Mouse (Mus musculus): ENCODE results near the gene Nxpe5. TPM values are rescaled to one million over a fixed set of nuclear protein-coding genes. Genes with fewer than 3 reads are reported as not detected.

Gene Nxpe5
- polyA plus RNA-seq, 1 experiment: not detected

DNA sequence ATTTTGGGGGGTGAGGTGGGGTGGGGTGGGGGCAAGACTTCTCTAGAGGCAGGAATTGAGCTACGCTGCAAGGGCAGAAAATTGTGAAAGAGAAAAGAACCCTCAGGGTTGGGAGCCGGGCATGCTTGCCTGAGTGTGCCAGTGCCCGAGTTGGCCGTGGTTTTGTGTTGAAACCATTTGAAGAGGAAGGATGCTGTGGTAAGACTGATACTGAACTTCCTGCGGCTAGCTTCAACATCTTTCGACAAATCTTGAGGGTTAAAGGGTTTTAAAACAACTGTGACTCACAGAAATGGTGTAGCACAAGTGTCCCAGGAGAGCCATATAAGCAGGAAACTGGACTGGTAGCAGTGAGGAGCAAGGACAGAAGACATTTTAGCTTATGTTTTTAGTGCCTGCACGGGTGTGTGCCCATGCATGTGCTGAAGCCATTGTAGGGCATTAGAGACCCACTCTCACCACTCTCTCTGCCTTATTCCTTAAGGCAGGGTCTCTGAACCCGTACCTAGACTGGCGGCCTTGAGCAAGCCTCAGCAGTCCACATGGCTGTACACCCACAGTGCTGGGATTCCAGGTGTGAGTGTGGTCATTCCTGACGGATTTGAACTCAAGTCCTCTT lies 31.4 kb downstream of the Nxpe5 start:
- Histone ChIP-seq H3K4me3 (no peak overlapping the region), H3K4me2 (ENCODE audit: low read depth) (no peak overlapping the region), H3K79me2 (ENCODE audit: control insufficient read depth, insufficient read depth) (no peaks in the 10 kb centered on the region), H3K27me3 (ENCODE audit: control insufficient read depth, insufficient read depth, insufficient read length) (no peaks in the 10 kb centered on the region), H3ac (ENCODE audit: control insufficient read depth, insufficient read length) (no peak overlapping the region), H3K36me3 (ENCODE audit: control insufficient read depth, insufficient read depth) (no peaks in the 10 kb centered on the region)
- TF ChIP-seq USF1 (IDR thresholded peaks at IDR 0.05; ENCODE audit: low read depth) (no peak), POLR2AphosphoS2 (IDR thresholded peaks at IDR 0.05; ENCODE audit: insufficient read length, low read depth) (no peak), CEBPB (IDR thresholded peaks at IDR 0.05; ENCODE audit: insufficient read depth, poor library complexity, severe bottlenecking) (no peak), REST (IDR thresholded peaks at IDR 0.05; ENCODE audit: insufficient read depth, insufficient read length) (no peak), MYOD1 (IDR thresholded peaks at IDR 0.05; ENCODE audit: control insufficient read depth in 1 of 3, insufficient read length in 2 of 3, low read depth in 2 of 3) (no peak), E2F4 (IDR thresholded peaks at IDR 0.05; ENCODE audit: insufficient read depth) (no peak), TCF3 (IDR thresholded peaks at IDR 0.05; ENCODE audit: insufficient read length, low read depth) (no peak), POLR2A (IDR thresholded peaks at IDR 0.05; ENCODE audit: insufficient read length, low read depth) (no peak), SRF (IDR thresholded peaks at IDR 0.05; ENCODE audit: control insufficient read depth, insufficient read length, low read depth) (no peak)

GRCm38 (mm10) chr5:138257585-138257978 lies 31.9 kb downstream of the Nxpe5 start:
- no peaks in the 10 kb centered on the region for H3K36me3 ChIP-seq (ENCODE audit: control insufficient read depth, insufficient read depth)
- H3K4me3 ChIP-seq: no peak overlapping the region
- H3K4me2 ChIP-seq (ENCODE audit: low read depth): no peak overlapping the region
- TF ChIP-seq USF1 (IDR thresholded peaks at IDR 0.05; ENCODE audit: low read depth) (no peak), TCF12 (IDR thresholded peaks at IDR 0.05; ENCODE audit: insufficient read depth, poor library complexity, severe bottlenecking) (no peak), POLR2AphosphoS2 (IDR thresholded peaks at IDR 0.05; ENCODE audit: insufficient read length, low read depth) (no peak), CEBPB (IDR thresholded peaks at IDR 0.05; ENCODE audit: insufficient read depth, poor library complexity, severe bottlenecking) (no peak), POLR2A (IDR thresholded peaks at IDR 0.05; ENCODE audit: insufficient read length, low read depth) (no peak), MAX (IDR thresholded peaks at IDR 0.05; ENCODE audit: low read depth) (no peak), SRF (IDR thresholded peaks at IDR 0.05; ENCODE audit: control insufficient read depth, insufficient read length, low read depth) (no peak), TCF3 (IDR thresholded peaks at IDR 0.05; ENCODE audit: insufficient read length, low read depth) (no peak), MYOG (IDR thresholded peaks at IDR 0.05; ENCODE audit: control insufficient read depth in 1 of 3, insufficient read depth in 1 of 3, insufficient read length in 2 of 3, low read depth in 2 of 3) (no peak), E2F4 (IDR thresholded peaks at IDR 0.05; ENCODE audit: insufficient read depth) (no peak), MYOD1 (IDR thresholded peaks at IDR 0.05; ENCODE audit: control insufficient read depth in 1 of 3, insufficient read length in 2 of 3, low read depth in 2 of 3) (no peak)
- no peaks in the 10 kb centered on the region for H3K27me3 ChIP-seq (ENCODE audit: control insufficient read depth, insufficient read depth, insufficient read length)
- no peaks in the 10 kb centered on the region for H3K79me2 ChIP-seq (ENCODE audit: control insufficient read depth, insufficient read depth)
- H3ac ChIP-seq (ENCODE audit: control insufficient read depth, insufficient read length): no peak overlapping the region

DNA sequence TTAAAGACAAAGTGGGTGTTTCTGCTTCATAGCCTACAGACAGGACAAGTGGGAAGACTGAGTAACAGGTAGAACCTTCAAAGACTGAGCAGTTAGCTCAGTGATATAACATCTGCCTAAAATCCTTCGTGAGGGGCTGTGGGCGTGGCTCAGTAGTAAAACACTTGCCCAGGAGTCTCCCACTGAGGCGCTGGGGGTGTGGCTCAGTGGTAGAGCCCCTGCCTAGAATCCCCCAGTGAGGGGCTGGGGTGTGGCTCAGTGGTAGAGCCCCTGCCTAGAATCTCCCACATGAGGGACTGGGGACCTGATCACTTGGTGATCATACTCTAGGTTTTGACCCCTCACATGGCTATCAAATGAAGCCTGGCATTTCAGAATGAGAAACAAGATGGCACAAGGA lies 32.4 kb downstream of the Nxpe5 start:
- H3K36me3 ChIP-seq (ENCODE audit: control insufficient read depth, insufficient read depth): no peaks in the 10 kb centered on the region
- H3K4me3 ChIP-seq: no peak overlapping the region
- H3ac ChIP-seq (ENCODE audit: control insufficient read depth, insufficient read length): no peak overlapping the region
- TF ChIP-seq MYOD1 (IDR thresholded peaks at IDR 0.05; ENCODE audit: control insufficient read depth in 1 of 3, insufficient read length in 2 of 3, low read depth in 2 of 3): no peak
- no peak for TF ChIP-seq POLR2AphosphoS2 (IDR thresholded peaks at IDR 0.05; ENCODE audit: insufficient read length, low read depth)
- no peak for TF ChIP-seq CEBPB (IDR thresholded peaks at IDR 0.05; ENCODE audit: insufficient read depth, poor library complexity, severe bottlenecking)
- no peak for TF ChIP-seq SRF (IDR thresholded peaks at IDR 0.05; ENCODE audit: control insufficient read depth, insufficient read length, low read depth)
- TF ChIP-seq MAX (IDR thresholded peaks at IDR 0.05; ENCODE audit: low read depth): no peak
- TF ChIP-seq MYOG (IDR thresholded peaks at IDR 0.05; ENCODE audit: control insufficient read depth in 1 of 3, insufficient read depth in 1 of 3, insufficient read length in 2 of 3, low read depth in 2 of 3): no peak
- TF ChIP-seq USF1 (IDR thresholded peaks at IDR 0.05; ENCODE audit: low read depth): no peak
- no peaks in the 10 kb centered on the region for H3K27me3 ChIP-seq (ENCODE audit: control insufficient read depth, insufficient read depth, insufficient read length)
- no peak overlapping the region for H3K4me2 ChIP-seq (ENCODE audit: low read depth)
- H3K79me2 ChIP-seq (ENCODE audit: control insufficient read depth, insufficient read depth): no peaks in the 10 kb centered on the region

DNA sequence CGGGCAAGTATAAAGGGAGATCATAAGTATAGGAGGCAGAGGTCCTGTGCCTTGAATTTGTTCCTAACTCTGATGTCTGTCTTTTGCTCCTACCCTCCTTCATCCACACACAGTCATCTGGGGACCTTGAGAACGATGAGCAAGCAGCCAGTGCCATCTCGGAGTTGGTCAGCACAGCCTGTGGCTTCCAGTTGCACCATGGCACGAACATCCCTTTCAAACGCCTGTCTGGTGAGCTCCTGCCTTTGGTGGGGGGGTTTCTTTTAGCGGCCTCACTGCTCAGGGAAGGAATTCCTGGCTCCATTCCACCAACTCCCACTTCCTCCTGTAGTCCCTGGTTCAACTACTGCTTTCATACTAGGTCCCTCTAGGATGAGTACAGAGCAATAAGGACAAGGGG lies 32.8 kb downstream of the Nxpe5 start:
- no peak overlapping the region for H3K4me3 ChIP-seq
- no peaks in the 10 kb centered on the region for H3K79me2 ChIP-seq (ENCODE audit: control insufficient read depth, insufficient read depth)
- no peaks in the 10 kb centered on the region for H3K36me3 ChIP-seq (ENCODE audit: control insufficient read depth, insufficient read depth)
- no peaks in the 10 kb centered on the region for H3K27me3 ChIP-seq (ENCODE audit: control insufficient read depth, insufficient read depth, insufficient read length)
- no peak overlapping the region for H3ac ChIP-seq (ENCODE audit: control insufficient read depth, insufficient read length)
- TF ChIP-seq TCF12 (IDR thresholded peaks at IDR 0.05; ENCODE audit: insufficient read depth, poor library complexity, severe bottlenecking): no peak
- no peak for TF ChIP-seq MYOD1 (IDR thresholded peaks at IDR 0.05; ENCODE audit: control insufficient read depth in 1 of 3, insufficient read length in 2 of 3, low read depth in 2 of 3)
- TF ChIP-seq CEBPB (IDR thresholded peaks at IDR 0.05; ENCODE audit: insufficient read depth, poor library complexity, severe bottlenecking): no peak
- TF ChIP-seq POLR2AphosphoS2 (IDR thresholded peaks at IDR 0.05; ENCODE audit: insufficient read length, low read depth): no peak
- TF ChIP-seq USF1 (IDR thresholded peaks at IDR 0.05; ENCODE audit: low read depth): no peak
- no peak for TF ChIP-seq TCF3 (IDR thresholded peaks at IDR 0.05; ENCODE audit: insufficient read length, low read depth)
- no peak for TF ChIP-seq REST (IDR thresholded peaks at IDR 0.05; ENCODE audit: insufficient read depth, insufficient read length)
- TF ChIP-seq MYOG (IDR thresholded peaks at IDR 0.05; ENCODE audit: control insufficient read depth in 1 of 3, insufficient read depth in 1 of 3, insufficient read length in 2 of 3, low read depth in 2 of 3): no peak
- TF ChIP-seq MAX (IDR thresholded peaks at IDR 0.05; ENCODE audit: low read depth): no peak
- no peak for TF ChIP-seq E2F4 (IDR thresholded peaks at IDR 0.05; ENCODE audit: insufficient read depth)
- no peak overlapping the region for H3K4me2 ChIP-seq (ENCODE audit: low read depth)

DNA sequence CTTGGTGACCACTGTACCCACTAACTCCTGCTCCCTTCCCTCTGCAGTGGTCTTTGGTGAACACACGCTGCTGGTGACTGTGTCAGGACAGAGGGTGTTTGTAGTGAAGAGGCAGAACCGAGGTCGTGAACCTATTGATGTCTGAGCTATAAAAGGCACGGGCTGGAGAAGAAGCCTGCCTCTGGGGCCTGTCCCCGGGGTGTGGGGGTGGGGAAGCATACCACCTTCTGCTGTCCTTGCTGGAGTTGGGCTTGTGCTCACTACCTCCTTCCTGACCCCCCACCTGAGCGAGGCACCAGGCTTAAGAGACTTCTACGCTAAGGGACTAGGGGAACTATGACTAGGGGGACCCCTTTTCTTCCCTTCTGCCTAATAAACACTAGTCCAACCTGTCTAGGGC lies 33.3 kb downstream of the Nxpe5 start:
- peaks cover 1% of the 10 kb centered on the region for H3K79me2 ChIP-seq (ENCODE audit: control insufficient read depth, insufficient read depth)
- no peak overlapping the region for H3ac ChIP-seq (ENCODE audit: control insufficient read depth, insufficient read length)
- no peaks in the 10 kb centered on the region for H3K36me3 ChIP-seq (ENCODE audit: control insufficient read depth, insufficient read depth)
- TF ChIP-seq POLR2A (IDR thresholded peaks at IDR 0.05; ENCODE audit: insufficient read length, low read depth) (no peak), TCF12 (IDR thresholded peaks at IDR 0.05; ENCODE audit: insufficient read depth, poor library complexity, severe bottlenecking) (no peak), USF1 (IDR thresholded peaks at IDR 0.05; ENCODE audit: low read depth) (no peak), MYOG (IDR thresholded peaks at IDR 0.05; ENCODE audit: control insufficient read depth in 1 of 3, insufficient read depth in 1 of 3, insufficient read length in 2 of 3, low read depth in 2 of 3) (no peak), MAX (IDR thresholded peaks at IDR 0.05; ENCODE audit: low read depth) (no peak), CEBPB (IDR thresholded peaks at IDR 0.05; ENCODE audit: insufficient read depth, poor library complexity, severe bottlenecking) (no peak), SRF (IDR thresholded peaks at IDR 0.05; ENCODE audit: control insufficient read depth, insufficient read length, low read depth) (no peak), TCF3 (IDR thresholded peaks at IDR 0.05; ENCODE audit: insufficient read length, low read depth) (no peak), MYOD1 (IDR thresholded peaks at IDR 0.05; ENCODE audit: control insufficient read depth in 1 of 3, insufficient read length in 2 of 3, low read depth in 2 of 3) (no peak), POLR2AphosphoS2 (IDR thresholded peaks at IDR 0.05; ENCODE audit: insufficient read length, low read depth) (no peak), REST (IDR thresholded peaks at IDR 0.05; ENCODE audit: insufficient read depth, insufficient read length) (no peak), E2F4 (IDR thresholded peaks at IDR 0.05; ENCODE audit: insufficient read depth) (no peak)
- H3K4me2 ChIP-seq (ENCODE audit: low read depth): no peak overlapping the region
- no peaks in the 10 kb centered on the region for H3K27me3 ChIP-seq (ENCODE audit: control insufficient read depth, insufficient read depth, insufficient read length)
- H3K4me3 ChIP-seq: no peak overlapping the region
